Mouse (Mus musculus) yolk sac, embryonic 10.5 days (tissue): ENCODE measurements around the gene Lyl1.

Experiments used
- DNase-seq: peaks from one replicate; pipeline ENCODE4 v3.0.0-alpha.2; 2017; ENCODE audit warnings: low spot score

Lyl1 gene

GRCm38 (mm10) chr8:84703466-84704249, 2.4 kb downstream of the Lyl1 start:
- DNase-seq = no peak

- peak; percentile 73 for DNase-seq
These were observed 3.1 kb downstream of the Lyl1 start for GRCm38 (mm10) chr8:84704356-84704755.

GRCm38 (mm10) chr8:84704867-84705831, 3.9 kb downstream of the Lyl1 start:
- DNase-seq = no peak

- no peak for DNase-seq
These were observed 4.7 kb downstream of the Lyl1 start for GRCm38 (mm10) chr8:84705960-84706359.

- peak; percentile 71 for DNase-seq
These were observed 5.5 kb downstream of the Lyl1 start for GRCm38 (mm10) chr8:84706610-84707266.

GRCm38 (mm10) chr8:84707267-84707883, 6.1 kb downstream of the Lyl1 start:
- DNase-seq = peak; percentile 58

GRCm38 (mm10) chr8:84708071-84708541, 6.8 kb downstream of the Lyl1 start:
- no peak for DNase-seq

GRCm38 (mm10) chr8:84708774-84709475, 7.7 kb downstream of the Lyl1 start:
- peak; percentile 69 for DNase-seq

- DNase-seq = no peak
These were observed 8.7 kb downstream of the Lyl1 start for GRCm38 (mm10) chr8:84709931-84710330.

- DNase-seq = no peak
These were observed 10.1 kb downstream of the Lyl1 start for GRCm38 (mm10) chr8:84711312-84711711.

GRCm38 (mm10) chr8:84711933-84712758, 10.9 kb downstream of the Lyl1 start:
- DNase-seq = no peak

GRCm38 (mm10) chr8:84712759-84713120, 11.5 kb downstream of the Lyl1 start:
- no peak for DNase-seq

GRCm38 (mm10) chr8:84713381-84713780, 12.1 kb downstream of the Lyl1 start:
- no peak for DNase-seq

- DNase-seq = no peak
These were observed 12.9 kb downstream of the Lyl1 start for GRCm38 (mm10) chr8:84714161-84714560.

GRCm38 (mm10) chr8:84715893-84716468, 14.7 kb downstream of the Lyl1 start:
- DNase-seq = no peak

GRCm38 (mm10) chr8:84716790-84717189, 15.5 kb downstream of the Lyl1 start:
- no peak for DNase-seq

- DNase-seq = no peak
These were observed 17.2 kb downstream of the Lyl1 start for GRCm38 (mm10) chr8:84718476-84718875.

GRCm38 (mm10) chr8:84718959-84719690, 17.9 kb downstream of the Lyl1 start:
- no peak for DNase-seq

GRCm38 (mm10) chr8:84722530-84722849, 21.2 kb downstream of the Lyl1 start:
- no peak for DNase-seq
